Mouse (Mus musculus): Measurements from ENCODE around the gene Ddr1. TPM values are rescaled to one million over a fixed set of nuclear protein-coding genes. Genes with fewer than 3 reads are reported as not detected.

Gene Ddr1
- polyA plus RNA-seq, 1 experiment = 65.6 TPM

- Histone ChIP-seq H3ac (ENCODE audit: control insufficient read depth, insufficient read length) (no peak overlapping the region), H3K36me3 (ENCODE audit: control insufficient read depth, insufficient read depth) (no peaks in the 10 kb centered on the region), H3K4me2 (ENCODE audit: low read depth) (peak overlapping the region; percentile 28), H3K4me3 (no peak overlapping the region), H3K79me2 (ENCODE audit: control insufficient read depth, insufficient read depth) (no peaks in the 10 kb centered on the region), H3K27me3 (ENCODE audit: control insufficient read depth, insufficient read depth, insufficient read length) (no peaks in the 10 kb centered on the region)
- TF ChIP-seq MYOD1 (IDR thresholded peaks at IDR 0.05; ENCODE audit: control insufficient read depth in 1 of 3, insufficient read length in 2 of 3, low read depth in 2 of 3) = peak in 1 of 3 experiments; percentile 14
- TF ChIP-seq MYOG (IDR thresholded peaks at IDR 0.05; ENCODE audit: control insufficient read depth in 1 of 3, insufficient read depth in 1 of 3, insufficient read length in 2 of 3, low read depth in 2 of 3) = peak in 2 of 3 experiments; percentile 4 to 84
- no peak for TF ChIP-seq REST (IDR thresholded peaks at IDR 0.05; ENCODE audit: insufficient read depth, insufficient read length)
- no peak for TF ChIP-seq MAX (IDR thresholded peaks at IDR 0.05; ENCODE audit: low read depth)
- TF ChIP-seq POLR2A (IDR thresholded peaks at IDR 0.05; ENCODE audit: insufficient read length, low read depth) = no peak
Measured at GRCm38 (mm10) chr17:35720340-35720727, 15.9 kb upstream of the Ddr1 start.

- H3K36me3 ChIP-seq (ENCODE audit: control insufficient read depth, insufficient read depth) = no peaks in the 10 kb centered on the region
- H3K79me2 ChIP-seq (ENCODE audit: control insufficient read depth, insufficient read depth) = no peaks in the 10 kb centered on the region
- TF ChIP-seq MYOD1 (IDR thresholded peaks at IDR 0.05; ENCODE audit: control insufficient read depth in 1 of 3, insufficient read length in 2 of 3, low read depth in 2 of 3) = peak; percentile 14 to 83 (median 68)
- no peak for TF ChIP-seq E2F4 (IDR thresholded peaks at IDR 0.05; ENCODE audit: insufficient read depth)
- TF ChIP-seq MYOG (IDR thresholded peaks at IDR 0.05; ENCODE audit: control insufficient read depth in 1 of 3, insufficient read depth in 1 of 3, insufficient read length in 2 of 3, low read depth in 2 of 3) = peak in 2 of 3 experiments; percentile 75 to 93
- TF ChIP-seq TCF12 (IDR thresholded peaks at IDR 0.05; ENCODE audit: insufficient read depth, poor library complexity, severe bottlenecking) = peak; percentile 67
- TF ChIP-seq TCF3 (IDR thresholded peaks at IDR 0.05; ENCODE audit: insufficient read length, low read depth) = no peak
- no peak for TF ChIP-seq REST (IDR thresholded peaks at IDR 0.05; ENCODE audit: insufficient read depth, insufficient read length)
- TF ChIP-seq POLR2A (IDR thresholded peaks at IDR 0.05; ENCODE audit: insufficient read length, low read depth) = no peak
- TF ChIP-seq CEBPB (IDR thresholded peaks at IDR 0.05; ENCODE audit: insufficient read depth, poor library complexity, severe bottlenecking) = no peak
- TF ChIP-seq SRF (IDR thresholded peaks at IDR 0.05; ENCODE audit: control insufficient read depth, insufficient read length, low read depth) = peak; percentile 65
- no peak for TF ChIP-seq USF1 (IDR thresholded peaks at IDR 0.05; ENCODE audit: low read depth)
- TF ChIP-seq MAX (IDR thresholded peaks at IDR 0.05; ENCODE audit: low read depth) = no peak
- no peak for TF ChIP-seq POLR2AphosphoS2 (IDR thresholded peaks at IDR 0.05; ENCODE audit: insufficient read length, low read depth)
- H3ac ChIP-seq (ENCODE audit: control insufficient read depth, insufficient read length) = no peak overlapping the region
- no peaks in the 10 kb centered on the region for H3K27me3 ChIP-seq (ENCODE audit: control insufficient read depth, insufficient read depth, insufficient read length)
- no peak overlapping the region for H3K4me3 ChIP-seq
- H3K4me2 ChIP-seq (ENCODE audit: low read depth) = peak overlapping the region; percentile 28
Measured at GRCm38 (mm10) chr17:35719616-35720339, 15.4 kb upstream of the Ddr1 start.

- no peak overlapping the region for H3ac ChIP-seq (ENCODE audit: control insufficient read depth, insufficient read length)
- H3K4me3 ChIP-seq = no peak overlapping the region
- no peaks in the 10 kb centered on the region for H3K27me3 ChIP-seq (ENCODE audit: control insufficient read depth, insufficient read depth, insufficient read length)
- H3K36me3 ChIP-seq (ENCODE audit: control insufficient read depth, insufficient read depth) = no peaks in the 10 kb centered on the region
- no peak overlapping the region for H3K4me2 ChIP-seq (ENCODE audit: low read depth)
- no peaks in the 10 kb centered on the region for H3K79me2 ChIP-seq (ENCODE audit: control insufficient read depth, insufficient read depth)
- TF ChIP-seq MYOD1 (IDR thresholded peaks at IDR 0.05; ENCODE audit: control insufficient read depth in 1 of 3, insufficient read length in 2 of 3, low read depth in 2 of 3) (no peak), USF1 (IDR thresholded peaks at IDR 0.05; ENCODE audit: low read depth) (peak; percentile 2)
Measured at GRCm38 (mm10) chr17:35717080-35717479, 12.7 kb upstream of the Ddr1 start.

- no peak overlapping the region for H3ac ChIP-seq (ENCODE audit: control insufficient read depth, insufficient read length)
- no peak overlapping the region for H3K4me2 ChIP-seq (ENCODE audit: low read depth)
- H3K79me2 ChIP-seq (ENCODE audit: control insufficient read depth, insufficient read depth) = no peaks in the 10 kb centered on the region
- no peaks in the 10 kb centered on the region for H3K27me3 ChIP-seq (ENCODE audit: control insufficient read depth, insufficient read depth, insufficient read length)
- H3K4me3 ChIP-seq = no peak overlapping the region
- TF ChIP-seq MYOD1 (IDR thresholded peaks at IDR 0.05; ENCODE audit: control insufficient read depth in 1 of 3, insufficient read length in 2 of 3, low read depth in 2 of 3) (no peak), POLR2AphosphoS2 (IDR thresholded peaks at IDR 0.05; ENCODE audit: insufficient read length, low read depth) (no peak), POLR2A (IDR thresholded peaks at IDR 0.05; ENCODE audit: insufficient read length, low read depth) (no peak), TCF3 (IDR thresholded peaks at IDR 0.05; ENCODE audit: insufficient read length, low read depth) (no peak), MAX (IDR thresholded peaks at IDR 0.05; ENCODE audit: low read depth) (no peak), MYOG (IDR thresholded peaks at IDR 0.05; ENCODE audit: control insufficient read depth in 1 of 3, insufficient read depth in 1 of 3, insufficient read length in 2 of 3, low read depth in 2 of 3) (no peak), CEBPB (IDR thresholded peaks at IDR 0.05; ENCODE audit: insufficient read depth, poor library complexity, severe bottlenecking) (no peak), SRF (IDR thresholded peaks at IDR 0.05; ENCODE audit: control insufficient read depth, insufficient read length, low read depth) (no peak), TCF12 (IDR thresholded peaks at IDR 0.05; ENCODE audit: insufficient read depth, poor library complexity, severe bottlenecking) (no peak), REST (IDR thresholded peaks at IDR 0.05; ENCODE audit: insufficient read depth, insufficient read length) (no peak), E2F4 (IDR thresholded peaks at IDR 0.05; ENCODE audit: insufficient read depth) (no peak), USF1 (IDR thresholded peaks at IDR 0.05; ENCODE audit: low read depth) (no peak)
- no peaks in the 10 kb centered on the region for H3K36me3 ChIP-seq (ENCODE audit: control insufficient read depth, insufficient read depth)
Measured at GRCm38 (mm10) chr17:35716114-35716513, 11.7 kb upstream of the Ddr1 start.

- TF ChIP-seq REST (IDR thresholded peaks at IDR 0.05; ENCODE audit: insufficient read depth, insufficient read length) (no peak), TCF12 (IDR thresholded peaks at IDR 0.05; ENCODE audit: insufficient read depth, poor library complexity, severe bottlenecking) (no peak), POLR2A (IDR thresholded peaks at IDR 0.05; ENCODE audit: insufficient read length, low read depth) (no peak), USF1 (IDR thresholded peaks at IDR 0.05; ENCODE audit: low read depth) (no peak), CEBPB (IDR thresholded peaks at IDR 0.05; ENCODE audit: insufficient read depth, poor library complexity, severe bottlenecking) (no peak)
- Histone ChIP-seq H3K4me2 (ENCODE audit: low read depth) (no peak overlapping the region), H3K79me2 (ENCODE audit: control insufficient read depth, insufficient read depth) (no peaks in the 10 kb centered on the region), H3K4me3 (no peak overlapping the region), H3K27me3 (ENCODE audit: control insufficient read depth, insufficient read depth, insufficient read length) (no peaks in the 10 kb centered on the region), H3K36me3 (ENCODE audit: control insufficient read depth, insufficient read depth) (no peaks in the 10 kb centered on the region), H3ac (ENCODE audit: control insufficient read depth, insufficient read length) (no peak overlapping the region)
Measured at GRCm38 (mm10) chr17:35710705-35711347, 6.4 kb upstream of the Ddr1 start.
